Mouse (Mus musculus): ENCODE results near the gene LTO1.

Gene LTO1

DNA sequence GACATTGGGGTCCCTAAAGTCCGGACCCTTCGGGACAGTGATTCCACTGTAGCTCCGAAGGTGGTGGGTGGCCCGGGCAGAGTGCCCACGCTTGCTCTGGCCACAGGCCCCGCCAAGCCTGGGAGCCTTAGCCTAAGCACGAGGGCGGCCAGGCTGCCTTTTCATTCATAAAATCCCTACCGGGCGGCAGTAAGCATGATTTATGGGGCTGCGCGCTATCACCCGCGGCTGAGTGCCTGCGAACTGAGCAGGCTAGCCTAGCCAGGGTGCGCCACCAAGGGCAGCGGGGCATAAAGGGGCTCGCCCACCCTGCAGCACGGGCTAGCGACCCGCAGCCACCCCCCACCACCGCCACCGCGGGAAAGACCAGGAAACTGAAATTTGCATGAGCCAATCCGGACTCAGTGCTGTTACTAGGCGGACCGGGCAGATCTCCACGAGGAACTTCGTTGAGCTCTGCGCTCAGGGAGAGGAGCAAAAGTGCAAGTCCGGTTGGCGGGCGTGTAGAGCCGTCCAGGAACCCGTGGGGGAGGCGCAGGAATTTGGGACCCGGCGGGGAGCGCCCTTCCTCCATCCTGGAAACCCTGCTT lies 26.4 kb downstream of the LTO1 start:
- peak; percentile 90 to 92 for DNase-seq

DNA sequence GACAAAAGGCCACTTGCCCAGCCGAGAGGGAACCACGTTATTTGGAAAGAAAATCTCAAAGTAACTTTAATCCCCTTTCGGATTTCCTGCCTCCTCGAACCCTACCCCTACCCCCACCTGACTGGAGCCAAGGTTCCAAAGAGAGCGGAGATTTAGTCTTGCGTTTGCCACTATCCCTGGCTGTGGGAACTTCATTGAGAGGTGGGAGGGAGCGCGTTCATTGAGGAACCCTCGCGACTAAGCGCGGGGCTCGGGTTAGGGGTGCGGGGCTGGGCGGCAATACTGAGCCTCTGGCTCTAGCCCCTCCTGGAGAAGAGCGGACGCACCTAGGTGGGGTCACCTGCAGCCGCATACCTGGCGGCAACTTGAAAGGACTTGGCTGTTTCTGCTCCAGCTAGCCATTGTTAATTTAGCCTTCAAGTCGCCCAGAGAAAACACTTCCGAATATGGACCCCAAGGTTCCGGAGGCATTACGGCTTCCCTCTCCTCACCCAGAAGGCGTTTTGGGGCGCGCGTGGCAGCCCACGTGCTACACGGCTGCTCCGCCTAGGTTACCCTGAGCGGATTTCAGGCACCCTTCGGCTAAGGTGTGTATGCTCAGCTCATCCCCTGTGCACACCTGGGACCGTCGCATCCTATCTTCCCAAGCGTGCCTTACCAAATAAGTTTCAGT lies 27.3 kb downstream of the LTO1 start:
- peak in 1 of 2 experiments; percentile 45 for DNase-seq

DNA sequence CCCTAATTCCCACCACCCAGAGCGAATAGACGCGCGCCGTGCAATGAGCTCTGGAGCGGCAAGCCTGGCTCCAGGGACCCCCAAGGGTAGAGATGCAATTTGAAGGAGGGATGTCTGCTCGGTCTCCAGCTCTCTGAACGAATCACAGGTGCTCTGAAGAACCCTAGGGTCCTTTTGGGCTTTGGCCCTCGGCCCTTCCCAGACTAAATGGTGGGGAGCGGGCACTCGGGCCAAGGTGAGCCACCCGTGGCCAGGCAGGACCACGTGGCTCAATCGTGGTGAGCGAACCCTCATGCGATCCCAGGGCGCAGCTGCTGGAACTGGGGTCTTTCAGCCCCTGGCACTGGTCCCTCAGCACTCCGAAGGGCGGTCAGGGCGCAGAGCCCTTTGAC lies 27.8 kb downstream of the LTO1 start:
- no peak for DNase-seq

DNA sequence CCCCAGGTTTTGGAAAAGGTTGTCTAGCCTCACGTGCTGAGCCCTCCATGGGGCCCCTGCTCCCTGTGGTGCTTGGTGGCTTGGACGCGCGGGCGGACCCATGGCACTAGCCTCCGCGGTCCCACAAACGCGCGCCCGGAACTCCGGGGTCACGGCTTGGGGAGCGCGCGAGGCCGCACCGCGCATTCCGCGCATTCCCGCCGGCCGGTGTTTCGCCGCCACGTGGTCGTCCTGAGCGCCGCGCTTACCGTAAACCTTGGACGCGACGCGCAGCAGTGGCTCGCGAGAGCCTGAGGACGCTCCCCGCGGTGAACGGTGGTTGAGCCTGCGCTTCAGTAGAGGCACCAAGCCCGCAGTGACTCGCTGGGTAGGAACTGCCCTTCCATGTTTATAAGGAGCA lies 28.4 kb downstream of the LTO1 start:
- peak; percentile 81 to 84 for DNase-seq

DNA sequence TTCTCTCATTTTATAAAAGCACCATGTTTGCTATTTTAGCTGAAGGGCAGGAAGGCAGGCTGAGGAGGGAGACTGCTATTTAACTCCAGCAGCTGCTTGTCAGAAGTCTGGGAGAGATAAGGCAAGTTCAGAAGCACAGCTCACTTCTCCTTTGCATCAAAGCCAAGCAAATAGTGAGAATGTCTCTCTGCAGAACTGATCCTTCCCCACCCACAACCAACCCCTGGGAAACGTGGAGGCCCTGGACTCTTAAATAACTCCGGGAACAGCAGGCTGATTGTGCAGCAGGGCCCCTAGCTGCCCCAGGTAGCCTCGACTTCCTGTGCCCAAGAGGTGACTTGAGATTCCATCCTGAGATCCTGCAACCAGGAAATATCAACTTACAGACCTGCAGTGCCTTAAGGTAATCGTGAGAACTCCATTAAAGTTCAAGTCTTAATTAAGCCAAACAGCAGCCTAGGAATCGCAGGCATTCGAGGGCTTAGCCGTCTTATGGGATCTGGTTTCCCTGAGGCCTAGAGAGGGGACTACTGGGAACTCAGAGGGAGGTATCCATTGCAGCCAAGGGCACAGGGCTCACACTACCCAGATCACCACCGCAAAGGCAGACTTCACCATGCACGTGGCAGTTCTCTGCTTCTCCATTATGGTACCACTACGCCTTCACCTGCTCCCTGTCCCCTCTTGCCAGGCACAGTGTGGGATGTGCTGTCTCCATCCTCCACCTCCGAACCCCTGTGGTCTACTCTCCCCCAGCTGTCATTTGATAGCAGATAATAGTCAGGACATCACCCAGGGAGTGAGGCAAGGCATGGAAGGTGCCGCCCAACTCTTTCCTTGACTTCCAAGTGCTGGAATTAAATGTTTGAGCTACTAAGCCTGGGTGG lies 43.9 kb downstream of the LTO1 start:
- no peak for DNase-seq

DNA sequence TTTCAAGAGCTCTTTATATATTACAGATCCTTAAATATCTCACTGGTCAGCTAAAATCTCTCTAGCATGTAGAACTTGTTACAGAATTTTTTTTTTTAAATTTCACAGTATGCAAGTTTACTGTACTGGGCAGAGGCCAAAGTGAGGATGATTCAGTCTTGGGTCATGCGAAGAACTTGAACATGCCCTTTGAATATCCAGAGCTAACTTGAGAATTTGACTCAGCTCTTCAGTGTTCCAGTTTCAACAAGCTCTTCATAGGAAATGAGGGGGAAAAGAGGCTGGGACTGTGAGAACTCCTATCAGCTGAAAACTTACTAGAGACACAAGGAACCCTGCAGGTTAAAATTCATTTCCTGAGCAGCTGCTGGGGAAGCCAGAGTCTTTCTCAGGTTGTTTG lies 49.0 kb downstream of the LTO1 start:
- peak in 1 of 2 experiments; percentile 12 for DNase-seq

DNA sequence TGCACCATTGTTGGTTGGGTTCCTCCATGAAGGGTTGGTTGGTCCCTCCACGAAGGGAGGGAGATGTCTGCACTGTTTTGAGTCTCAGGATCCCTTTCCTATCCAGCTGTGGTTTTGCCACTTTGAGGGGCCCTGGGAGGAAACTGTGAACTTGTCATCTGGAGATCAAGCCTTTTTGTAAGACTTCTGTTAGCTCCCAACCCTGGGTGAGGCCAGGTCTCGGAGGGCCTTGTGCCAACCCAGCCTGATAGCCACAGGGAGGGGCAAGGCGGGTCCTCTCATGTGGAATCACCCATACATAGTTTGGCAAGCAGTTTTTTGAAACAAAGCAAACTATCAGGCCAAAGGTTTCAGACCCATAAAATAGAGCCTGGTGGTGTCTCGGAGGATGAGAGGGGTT lies 49.4 kb downstream of the LTO1 start:
- DNase-seq = peak in 1 of 2 experiments; percentile 8

DNA sequence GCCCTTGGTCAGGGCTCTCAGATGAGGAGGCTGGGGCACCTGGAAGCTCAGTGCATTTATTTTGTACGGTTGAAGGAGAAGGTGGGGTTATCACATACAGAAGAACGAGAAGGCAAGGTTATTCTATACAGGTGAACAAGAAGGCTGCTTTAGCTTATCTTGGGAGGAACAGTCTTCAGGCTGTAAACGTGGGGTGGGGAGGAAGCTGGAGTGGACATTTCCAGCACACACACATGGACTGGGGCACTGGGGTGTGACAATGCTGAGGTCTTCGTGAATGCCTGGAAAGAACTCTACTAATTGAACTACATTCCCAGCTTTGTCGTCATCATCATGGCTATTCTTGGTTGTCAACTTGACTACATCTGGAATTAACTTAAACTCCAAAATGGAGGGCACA lies 51.0 kb downstream of the LTO1 start:
- no peak for DNase-seq

DNA sequence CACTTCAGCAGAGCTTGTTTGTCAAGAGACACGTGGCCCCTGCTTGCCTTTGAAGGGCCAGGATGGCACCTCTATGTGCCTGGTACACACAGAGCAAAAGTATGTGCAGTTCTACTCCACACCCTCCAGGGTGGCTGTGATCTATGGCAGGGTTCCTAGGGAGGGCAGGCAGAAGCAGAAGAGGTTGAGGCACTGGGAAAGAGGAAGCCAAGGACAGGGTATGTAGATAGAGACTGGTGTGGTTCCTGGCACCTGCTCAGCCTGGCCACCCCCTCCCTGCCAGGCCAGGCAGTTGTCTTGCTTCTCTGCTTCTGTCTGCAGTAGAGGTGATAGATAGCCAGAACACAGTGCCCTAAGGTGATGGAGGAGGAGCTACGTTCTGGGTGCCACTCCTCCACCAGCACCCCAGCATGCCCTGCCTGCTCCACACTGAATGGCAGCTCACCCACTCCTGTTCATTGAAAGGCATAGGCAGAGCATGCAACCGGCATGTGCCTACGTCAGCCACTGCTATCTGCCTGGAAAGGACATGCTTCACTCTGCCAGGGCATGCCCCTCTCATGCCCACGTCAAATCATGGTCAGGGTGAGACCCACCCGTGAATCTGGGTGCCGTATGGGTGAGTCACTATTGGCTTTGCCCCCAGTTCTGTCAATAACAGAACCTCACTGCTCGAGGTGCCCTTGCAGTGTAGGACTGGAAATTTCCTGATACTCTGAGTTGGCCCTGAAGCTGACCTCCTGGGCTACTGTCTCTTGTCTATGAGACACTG lies 56.3 kb downstream of the LTO1 start:
- DNase-seq = peak; percentile 22 to 46

DNA sequence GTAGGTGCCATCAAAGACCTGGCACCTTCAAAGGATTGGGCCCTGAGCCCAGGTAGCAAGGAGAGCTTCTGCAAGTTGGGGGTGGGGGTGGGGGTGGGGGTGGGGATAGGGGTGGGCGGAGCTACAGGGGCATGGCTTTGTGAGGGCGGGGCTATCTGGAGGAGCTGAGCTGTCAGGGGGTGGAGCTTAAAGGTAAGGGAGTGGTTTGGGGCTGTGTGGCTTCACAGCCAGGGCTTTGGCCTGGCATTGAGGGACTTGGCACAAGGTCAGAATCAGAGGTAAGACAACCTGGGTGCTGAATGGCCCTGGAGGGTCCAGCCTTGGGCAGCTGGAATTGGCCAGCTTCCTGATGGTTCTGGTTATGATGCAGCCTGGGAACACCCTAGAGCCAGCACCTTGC lies 56.9 kb downstream of the LTO1 start:
- DNase-seq = peak in 1 of 2 experiments; percentile 21

DNA sequence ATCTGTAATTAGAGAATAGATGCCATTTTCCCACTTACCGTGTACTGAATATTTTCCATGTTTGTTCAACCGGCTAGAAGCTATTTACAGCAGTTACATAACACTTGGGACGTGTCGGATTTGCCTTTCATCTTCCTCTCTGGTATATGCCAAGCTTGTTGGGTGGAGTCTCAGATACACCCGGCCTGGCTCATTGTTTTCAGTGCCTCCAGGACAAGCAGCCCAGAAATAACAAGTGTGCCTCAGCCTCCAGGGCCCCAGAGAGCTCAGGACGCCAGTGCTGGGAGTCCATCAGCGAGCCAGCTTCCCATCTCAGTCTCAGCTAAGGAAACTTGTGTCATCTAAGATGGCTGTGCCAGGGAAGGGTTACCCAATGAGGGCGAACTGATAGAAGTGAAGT lies 58.6 kb downstream of the LTO1 start:
- peak; percentile 68 to 75 for DNase-seq

DNA sequence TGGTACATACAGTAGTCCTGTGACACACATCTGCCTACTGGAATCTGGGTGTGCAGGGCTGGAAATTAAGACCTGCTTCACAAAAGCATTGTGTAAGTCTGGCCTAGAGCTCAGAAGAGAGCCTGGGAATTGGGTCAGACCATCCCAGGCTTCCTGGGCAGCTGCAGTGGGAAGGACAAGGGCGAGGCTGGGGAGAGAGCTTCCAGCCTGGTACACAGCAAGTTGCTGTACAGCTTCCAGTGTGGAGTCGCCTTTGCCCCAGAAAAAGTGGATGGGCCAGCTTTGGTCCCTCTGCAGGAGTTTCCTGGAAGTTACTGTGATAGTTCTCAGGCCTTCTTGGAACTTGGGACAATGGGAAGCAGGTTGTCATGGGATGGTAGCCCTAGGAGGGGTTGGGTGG lies 62.2 kb downstream of the LTO1 start:
- DNase-seq = peak in 1 of 2 experiments; percentile 21

DNA sequence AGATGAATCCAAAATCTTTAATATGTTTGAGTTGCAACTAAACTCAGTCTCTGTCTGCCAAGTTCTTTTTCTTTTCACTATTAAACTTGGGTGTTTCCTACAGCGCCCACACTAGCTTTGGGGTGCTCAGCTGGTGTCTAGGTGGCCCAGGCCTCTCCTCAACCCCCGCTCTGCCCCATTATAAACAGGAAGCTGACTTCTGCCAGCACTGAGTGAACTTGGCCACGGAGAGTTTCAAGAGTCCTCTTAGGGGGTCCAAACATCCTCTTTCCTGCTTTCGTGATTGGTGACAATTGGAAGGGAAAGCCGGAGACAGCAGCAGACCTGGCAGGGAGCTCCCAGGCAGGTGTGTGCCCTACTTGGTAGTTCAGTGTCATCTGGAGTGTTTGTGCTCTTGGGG lies 64.9 kb downstream of the LTO1 start:
- DNase-seq = peak; percentile 34 to 59
